Mouse (Mus musculus): ENCODE measurements around the gene Zdhhc11.
"Not testable (repeated sequence)": the region's sequence is repeated elsewhere in the genome, so short reads cannot be mapped to it uniquely, and the experiment has no call there.

Gene Zdhhc11

DNA sequence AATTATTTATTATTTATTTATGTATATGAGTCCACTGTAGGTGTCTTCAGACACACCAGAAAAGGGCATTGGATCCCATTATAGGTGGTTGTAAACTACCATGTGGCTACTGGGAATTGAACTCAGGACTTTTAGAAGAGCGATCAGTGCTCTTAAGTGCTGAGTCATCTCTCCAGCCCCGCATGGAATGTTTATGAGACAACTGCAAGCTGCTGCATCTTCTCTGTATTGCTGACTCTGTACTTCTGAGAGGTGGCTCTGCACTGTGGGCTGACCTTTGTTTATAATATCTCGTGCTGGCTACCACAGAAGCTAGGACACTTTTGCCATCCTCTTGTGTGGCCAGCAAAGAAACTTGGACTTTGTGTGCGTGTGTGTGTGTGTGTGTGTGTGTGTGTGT, 37.8 kb downstream of the Zdhhc11 start:
- DNase-seq (ENCODE audit: inconsistent age in 2 of 2, low spot score in 1 of 2): no peak

DNA sequence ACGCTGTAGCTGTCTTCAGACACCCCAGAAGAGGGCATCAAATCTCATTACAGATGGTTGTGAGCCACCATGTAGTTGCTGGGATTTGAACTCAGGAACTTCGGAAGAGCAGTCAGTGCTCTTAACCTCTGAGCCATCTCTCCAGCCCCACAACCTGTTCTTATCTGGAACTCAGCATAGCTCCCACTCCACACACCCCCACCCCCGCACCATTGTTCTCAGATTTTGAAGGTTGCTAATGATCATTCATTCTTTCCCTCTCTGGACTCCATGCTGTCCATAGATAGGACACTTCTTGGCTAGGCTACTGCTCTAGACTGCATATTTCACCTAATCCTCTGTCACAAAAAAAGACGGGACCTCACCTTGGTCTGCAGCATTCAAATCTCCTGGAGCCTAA, 43.2 kb downstream of the Zdhhc11 start:
- not testable (repeated sequence) for DNase-seq (ENCODE audit: inconsistent age in 2 of 2, low spot score in 1 of 2)

DNA sequence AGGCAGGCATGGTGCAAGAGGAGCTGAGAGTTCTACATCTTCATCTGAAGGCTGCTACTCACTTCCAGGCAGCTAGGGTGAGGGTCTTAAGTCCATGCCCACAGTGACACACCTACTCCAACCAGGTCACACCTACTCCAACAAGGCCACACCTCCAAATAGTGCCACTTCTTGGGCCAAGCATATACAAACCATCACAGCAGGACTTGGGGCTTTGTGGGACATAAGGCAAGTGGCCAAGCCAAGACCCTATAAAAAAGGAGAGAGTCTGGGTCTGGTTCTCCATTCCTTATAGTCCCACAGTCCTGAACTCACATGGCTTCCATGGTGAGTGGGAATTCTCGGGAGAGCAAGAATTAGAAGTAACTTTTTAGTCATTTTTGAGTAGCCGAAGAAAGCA, 44.6 kb downstream of the Zdhhc11 start:
- peak in 1 of 2 experiments; percentile 41 for DNase-seq (ENCODE audit: inconsistent age in 2 of 2, low spot score in 1 of 2)

DNA sequence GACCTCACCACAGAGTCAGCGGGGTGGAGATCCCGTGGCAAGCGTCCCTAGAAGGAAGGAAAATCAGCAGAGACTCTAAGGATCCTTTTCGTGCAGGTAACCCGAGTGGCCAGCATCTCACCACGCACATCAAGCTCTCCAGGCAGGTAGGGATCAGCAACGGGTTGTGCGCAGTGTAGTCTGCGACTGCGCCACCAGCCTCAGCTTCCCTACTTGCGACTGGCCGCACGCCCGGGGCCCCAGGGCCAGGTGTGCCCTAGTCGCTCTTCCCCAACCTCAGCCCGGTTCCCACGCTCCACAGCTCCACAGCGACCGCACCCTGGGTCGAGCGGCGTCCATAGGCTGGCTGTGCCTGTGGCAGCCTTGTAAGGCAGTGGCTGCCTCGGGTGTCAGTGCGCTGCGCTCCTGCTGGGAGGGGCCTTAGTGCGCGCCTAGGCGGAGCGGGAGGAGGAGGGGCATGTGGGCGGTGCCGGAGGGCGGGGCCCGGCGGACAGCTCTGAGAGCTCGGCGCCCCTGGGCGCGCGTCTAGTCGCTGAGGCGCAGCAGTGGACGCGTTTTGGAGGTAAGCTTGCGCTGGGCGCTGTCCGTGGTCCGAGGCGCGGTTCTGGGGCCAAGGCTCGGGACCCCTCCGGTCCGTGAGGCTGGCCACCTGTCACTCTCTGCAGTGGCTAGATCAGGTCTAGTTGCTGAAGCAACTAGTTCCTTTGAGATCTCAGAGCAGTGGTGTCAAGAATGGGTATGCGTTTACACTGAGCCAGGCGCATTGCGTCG, 45.5 kb downstream of the Zdhhc11 start, which contains the start of gene Tppp:
Tppp (plus strand) TSS at position 460 of the 771 bp plus-strand sequence.
- DNase-seq (ENCODE audit: inconsistent age in 2 of 2, low spot score in 1 of 2): peak; percentile 96 to 98

DNA sequence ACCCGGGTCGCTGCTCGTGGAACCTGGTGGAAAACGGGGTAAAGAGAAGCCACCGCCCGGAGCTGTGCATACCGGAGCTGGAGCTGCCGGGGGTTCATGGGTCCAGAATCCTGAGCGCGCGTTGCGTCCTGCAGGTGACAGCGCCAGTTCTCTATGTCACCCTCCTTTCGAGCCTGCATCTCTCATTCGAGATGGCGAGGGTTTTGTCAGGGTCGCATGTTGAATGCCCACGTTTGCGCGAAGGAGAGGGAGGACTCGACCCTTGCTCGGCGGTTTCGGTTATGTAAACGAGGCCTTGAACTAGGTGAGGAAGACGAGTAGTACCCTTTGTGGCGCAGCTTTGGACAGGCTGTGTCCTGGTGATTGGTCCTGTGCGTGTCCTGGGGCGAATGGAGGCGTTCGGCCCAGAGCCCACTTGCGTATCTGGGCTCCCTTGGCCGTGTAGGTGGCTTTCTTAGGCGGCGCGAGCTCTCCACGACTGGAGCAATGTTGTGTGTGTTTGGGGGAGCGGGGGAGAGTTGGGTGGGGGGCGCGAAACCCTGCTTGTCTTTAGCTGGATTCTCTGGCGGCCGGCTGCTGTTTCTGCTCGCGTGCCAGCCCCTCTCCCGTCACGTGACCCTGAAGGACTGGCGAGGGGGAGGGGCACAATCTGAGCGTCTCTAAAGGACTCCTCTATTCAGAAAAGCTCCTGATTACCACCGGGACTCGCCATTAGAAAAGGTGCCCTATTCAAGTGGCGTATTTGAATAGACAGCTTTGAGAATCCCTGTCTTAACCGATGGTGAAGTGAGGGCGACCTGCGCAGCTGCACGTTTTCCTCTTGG, 46.4 kb downstream of the Zdhhc11 start:
- DNase-seq (ENCODE audit: inconsistent age in 2 of 2, low spot score in 1 of 2): peak; percentile 78 to 90

DNA sequence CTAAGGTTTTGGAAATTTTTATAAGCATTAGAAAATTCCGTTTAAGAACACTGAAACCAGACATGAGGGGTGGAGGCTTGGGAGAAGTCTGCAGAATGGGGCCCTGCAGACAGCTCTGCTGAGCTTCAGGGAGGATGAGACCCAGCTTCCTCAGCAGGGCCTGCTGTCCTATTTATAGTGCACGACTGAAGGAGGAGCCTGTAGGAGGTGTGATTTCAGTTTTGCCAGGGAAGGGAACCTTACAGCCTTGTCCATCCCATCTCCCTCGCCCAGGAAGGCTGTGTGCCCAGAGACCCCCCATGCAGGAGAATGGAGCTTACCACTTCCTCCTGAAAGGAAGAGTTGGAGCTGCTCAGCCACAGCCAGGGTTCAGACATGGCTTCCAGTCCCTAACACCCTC, 47.0 kb downstream of the Zdhhc11 start:
- no peak for DNase-seq (ENCODE audit: inconsistent age in 2 of 2, low spot score in 1 of 2)

DNA sequence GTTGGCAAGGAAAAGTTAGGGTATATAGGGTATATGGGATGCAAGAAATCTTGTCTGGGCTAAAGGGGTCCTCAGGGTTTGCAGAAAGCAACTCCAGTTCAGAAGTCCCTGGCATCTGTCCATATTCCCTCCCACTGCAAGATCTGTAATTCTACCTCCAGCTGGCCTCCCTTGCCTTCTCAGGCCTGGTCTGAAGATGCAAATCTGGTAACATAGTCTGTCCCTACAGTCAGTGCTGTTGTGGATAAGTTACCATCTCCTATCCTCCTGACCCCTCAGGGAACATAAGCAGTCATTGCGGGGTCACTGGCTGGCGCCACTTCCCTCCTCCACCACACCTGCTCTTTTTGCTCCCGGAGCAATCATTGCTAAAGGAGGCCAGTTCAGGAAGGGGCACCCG, 52.3 kb downstream of the Zdhhc11 start:
- DNase-seq (ENCODE audit: inconsistent age in 2 of 2, low spot score in 1 of 2): no peak

DNA sequence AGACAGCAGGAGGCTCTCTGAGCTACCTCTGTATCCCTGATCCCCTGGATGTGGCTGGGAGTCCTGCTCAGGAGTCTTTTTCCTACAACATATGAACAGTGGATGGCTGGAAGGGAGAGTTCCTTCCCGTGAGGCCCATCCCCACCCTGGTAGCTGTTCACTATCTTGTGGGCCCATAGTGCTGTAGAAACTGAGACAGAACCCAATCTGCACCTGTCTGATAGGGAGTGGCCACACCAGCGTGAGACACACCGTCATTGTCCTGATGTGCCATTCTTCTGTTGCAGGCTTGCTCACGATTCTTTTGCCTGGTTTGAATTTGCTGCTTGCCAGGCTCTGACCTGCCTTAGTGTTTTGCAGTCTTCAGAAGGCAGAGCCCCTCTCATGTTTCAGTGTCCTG, 53.8 kb downstream of the Zdhhc11 start:
- DNase-seq (ENCODE audit: inconsistent age in 2 of 2, low spot score in 1 of 2): no peak

DNA sequence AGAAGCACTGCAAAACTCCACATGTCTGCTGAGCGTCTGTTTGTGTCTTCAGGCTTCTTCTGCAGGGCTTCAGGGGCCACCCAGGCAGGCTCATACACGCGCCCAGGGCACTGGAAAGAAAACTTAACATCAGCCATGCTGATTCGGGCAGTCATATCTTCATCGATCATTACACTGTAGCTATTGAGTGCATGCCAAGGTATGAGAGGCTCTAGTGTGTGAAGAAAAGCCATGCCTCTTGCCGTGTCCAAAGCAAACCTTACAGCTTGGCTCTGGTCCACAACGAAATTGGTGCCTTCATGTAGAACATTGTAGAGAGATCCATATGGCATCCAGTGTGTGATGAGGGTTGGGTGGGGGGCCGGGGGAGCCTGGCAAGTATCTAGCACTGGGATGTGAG, 55.4 kb downstream of the Zdhhc11 start:
- DNase-seq (ENCODE audit: inconsistent age in 2 of 2, low spot score in 1 of 2): not testable (repeated sequence)

DNA sequence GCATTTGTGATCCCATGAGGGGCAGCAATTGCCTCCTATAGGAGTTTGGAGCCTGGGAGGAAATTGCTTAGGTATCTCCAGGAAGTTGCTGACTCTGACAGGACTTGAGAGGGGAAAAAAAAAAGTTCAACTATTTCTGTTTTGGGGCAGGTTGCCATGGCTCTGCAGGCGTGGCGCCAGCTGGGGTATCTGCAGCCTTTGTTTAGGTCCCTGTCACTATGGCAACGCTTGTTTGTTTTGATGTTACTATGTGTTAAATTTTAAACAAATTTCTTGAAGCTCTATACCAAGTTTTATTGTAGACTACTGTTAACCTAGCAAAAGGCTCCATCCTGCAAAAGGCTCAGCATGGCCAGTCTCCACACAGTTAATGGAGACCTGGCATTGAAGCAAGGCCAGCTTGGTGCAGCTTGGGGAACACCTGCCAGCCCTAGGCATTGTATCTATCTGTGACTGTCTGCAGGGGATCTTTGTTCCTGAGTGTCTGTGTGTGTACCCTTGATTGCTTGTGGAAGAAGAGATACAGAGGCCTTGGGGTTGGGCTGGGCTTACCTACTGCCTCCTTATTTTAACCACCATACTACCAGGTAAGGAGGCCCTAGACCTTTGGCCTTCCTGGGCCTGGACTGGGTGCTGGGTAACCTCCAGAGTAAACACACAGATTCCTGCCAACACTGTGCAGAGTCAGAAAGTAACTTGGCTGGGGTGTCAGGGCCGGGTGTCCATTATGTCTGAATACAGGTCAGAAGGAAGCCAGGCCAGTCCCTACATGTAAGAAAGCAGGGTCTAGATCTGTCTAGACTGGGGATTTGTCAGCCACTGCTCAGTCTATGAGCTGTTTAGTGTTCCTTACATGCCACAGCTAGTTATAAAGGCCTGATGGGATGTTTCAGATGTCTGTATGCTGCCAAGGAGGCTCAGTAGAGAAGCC, 61.8 kb downstream of the Zdhhc11 start:
- DNase-seq (ENCODE audit: inconsistent age in 2 of 2, low spot score in 1 of 2): peak in 1 of 2 experiments; percentile 72

DNA sequence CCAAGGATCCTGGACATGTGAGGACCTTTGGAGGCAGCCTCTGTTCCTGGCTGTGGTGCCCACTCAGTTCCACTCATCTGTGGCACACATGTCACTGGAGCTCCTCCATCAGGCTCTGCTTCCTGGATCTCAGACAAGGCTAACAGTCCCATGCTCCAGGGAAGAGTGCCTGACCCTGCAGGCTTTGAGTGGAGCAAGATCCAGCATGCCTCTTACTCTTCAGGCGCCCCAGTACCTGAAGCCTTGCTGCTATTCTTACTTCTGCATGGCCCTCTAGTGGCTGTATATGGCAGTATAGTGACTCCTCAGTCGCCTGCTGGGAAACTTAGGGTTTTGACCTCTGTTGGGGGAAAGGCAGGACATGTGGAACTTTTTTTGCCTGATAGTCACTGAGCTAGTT, 62.6 kb downstream of the Zdhhc11 start:
- DNase-seq (ENCODE audit: inconsistent age in 2 of 2, low spot score in 1 of 2): peak; percentile 39 to 81

DNA sequence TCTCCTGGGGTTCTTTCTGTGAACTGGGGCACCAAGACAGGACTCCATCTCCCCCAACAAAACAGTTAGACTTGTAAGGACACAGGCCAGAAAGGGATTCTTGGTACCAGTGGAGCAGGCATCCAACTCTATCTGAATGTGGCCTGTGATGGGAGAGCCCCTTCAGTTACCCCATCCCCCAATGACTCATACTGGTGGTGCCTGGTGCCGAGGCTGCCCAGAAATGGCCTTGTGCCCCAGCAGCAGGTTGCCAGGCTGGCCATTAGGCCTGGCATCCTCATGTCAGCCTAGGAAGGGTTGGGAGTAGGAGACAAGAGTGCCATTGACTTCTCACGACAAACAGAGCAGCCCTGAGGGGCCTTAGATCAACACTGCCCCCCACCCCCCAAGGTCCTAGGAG, 64.5 kb downstream of the Zdhhc11 start:
- DNase-seq (ENCODE audit: inconsistent age in 2 of 2, low spot score in 1 of 2): no peak

DNA sequence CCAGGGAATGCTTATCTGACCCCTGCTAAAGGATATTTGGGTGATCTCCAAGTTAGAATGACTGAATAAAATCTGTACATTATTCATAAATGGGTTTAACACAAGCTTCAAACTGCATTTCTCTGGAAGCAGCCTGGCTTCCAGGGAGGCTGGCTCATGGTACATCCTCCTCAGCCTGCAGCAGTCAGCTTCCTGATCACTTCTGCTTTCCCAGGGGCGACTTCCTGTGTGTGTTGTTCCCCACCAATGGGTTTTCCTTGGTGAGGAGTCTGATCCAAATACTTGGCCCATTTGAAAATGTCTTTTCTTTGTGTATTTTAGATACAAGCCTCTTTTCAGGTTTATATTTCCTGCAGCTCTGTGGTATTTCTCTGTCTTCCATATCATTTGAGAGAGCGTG, 65.4 kb downstream of the Zdhhc11 start:
- DNase-seq (ENCODE audit: inconsistent age in 2 of 2, low spot score in 1 of 2): no peak

DNA sequence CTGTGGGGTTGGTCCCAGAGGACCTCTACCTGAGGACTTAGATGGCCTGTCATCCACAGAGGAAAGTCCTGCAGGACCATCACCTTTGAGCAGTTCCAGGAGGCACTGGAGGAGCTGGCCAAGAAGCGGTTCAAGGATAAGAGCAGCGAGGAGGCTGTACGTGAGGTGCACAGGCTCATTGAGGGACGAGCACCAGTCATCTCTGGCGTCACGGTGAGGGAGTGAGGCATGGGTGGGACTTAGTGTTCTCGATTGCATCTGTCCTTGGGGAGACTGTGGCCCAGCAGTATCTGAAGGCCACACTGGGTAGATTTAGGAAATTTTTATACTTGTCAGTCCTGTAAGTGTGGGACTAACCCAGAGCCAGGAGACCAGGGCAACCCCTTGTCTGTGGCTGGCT, 67.0 kb downstream of the Zdhhc11 start:
- DNase-seq (ENCODE audit: inconsistent age in 2 of 2, low spot score in 1 of 2): peak; percentile 85 to 86

DNA sequence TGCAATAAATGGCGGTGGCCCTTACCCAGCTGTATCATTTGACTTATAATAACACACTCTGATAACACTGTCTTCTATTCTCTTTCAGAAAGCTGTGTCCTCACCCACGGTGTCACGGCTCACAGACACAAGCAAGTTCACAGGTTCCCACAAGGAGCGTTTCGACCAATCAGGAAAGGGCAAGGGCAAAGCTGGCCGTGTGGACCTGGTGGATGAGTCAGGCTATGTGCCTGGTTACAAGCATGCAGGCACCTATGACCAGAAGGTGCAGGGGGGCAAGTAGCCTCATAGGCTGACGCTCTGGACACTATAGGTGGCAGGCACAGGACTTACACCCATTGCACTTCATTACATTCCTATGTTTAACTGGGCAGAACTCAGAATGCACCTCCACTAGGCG, 67.5 kb downstream of the Zdhhc11 start:
- peak; percentile 49 to 72 for DNase-seq (ENCODE audit: inconsistent age in 2 of 2, low spot score in 1 of 2)

DNA sequence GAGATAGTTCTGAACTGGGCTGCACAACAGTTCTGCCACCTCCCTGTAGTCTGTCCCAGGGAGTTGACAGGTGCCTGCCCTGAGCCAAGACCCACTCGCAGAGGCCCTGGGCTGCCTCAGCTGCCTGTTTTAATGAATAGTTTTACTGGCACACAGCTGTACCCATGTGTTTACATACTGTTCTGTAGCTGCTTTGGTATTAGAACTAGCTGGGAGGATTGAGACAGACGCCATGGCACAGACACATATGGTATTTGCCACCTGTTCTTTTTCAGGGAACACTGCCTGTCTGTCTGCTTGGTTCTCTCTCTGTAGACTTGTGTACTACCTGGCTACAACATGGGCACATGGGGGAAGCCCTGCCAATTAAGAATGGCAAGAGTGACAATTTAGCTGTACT, 71.1 kb downstream of the Zdhhc11 start:
- no peak for DNase-seq (ENCODE audit: inconsistent age in 2 of 2, low spot score in 1 of 2)

DNA sequence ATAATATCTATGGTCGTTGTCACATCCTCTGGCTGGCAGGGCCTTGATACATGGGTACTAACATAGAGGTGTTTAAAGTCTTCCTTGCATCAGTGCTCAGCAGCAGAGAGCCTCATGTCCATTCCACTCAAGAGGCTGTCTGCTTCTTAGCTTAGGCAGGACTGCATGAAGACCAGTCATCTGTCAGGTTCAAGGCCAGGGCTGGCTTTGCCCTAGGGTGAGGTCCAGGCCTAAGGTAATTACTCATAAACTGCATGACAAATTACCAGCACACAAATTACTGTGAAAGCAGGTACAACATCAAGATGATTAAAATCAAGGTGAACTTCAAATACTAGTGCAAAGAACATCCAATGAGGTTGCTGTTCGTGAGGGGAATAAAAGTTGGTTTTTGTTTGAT, 72.1 kb downstream of the Zdhhc11 start:
- peak; percentile 81 to 88 for DNase-seq (ENCODE audit: inconsistent age in 2 of 2, low spot score in 1 of 2)

DNA sequence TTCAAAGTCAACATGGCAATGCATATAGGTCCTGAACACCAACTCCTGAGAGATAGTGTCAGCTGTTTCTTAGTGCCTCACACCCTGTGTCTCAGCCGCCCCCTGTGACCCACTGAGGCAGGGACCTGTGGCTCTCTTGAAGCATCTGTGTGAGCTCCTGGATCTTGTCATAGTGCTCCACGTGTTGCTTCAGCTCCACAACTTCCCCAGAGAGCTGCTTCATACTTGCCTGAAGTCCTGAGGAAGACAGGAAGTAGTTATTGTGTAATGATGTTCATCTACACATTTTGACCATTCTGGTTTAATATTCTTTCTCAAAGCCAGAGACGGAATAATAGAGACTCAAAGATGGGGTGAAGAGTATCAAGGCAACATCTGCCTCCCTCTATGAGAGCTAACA, 76.3 kb downstream of the Zdhhc11 start:
- DNase-seq (ENCODE audit: inconsistent age in 2 of 2, low spot score in 1 of 2): no peak

Measured in adrenal gland, adult (tissue).